Mouse (Mus musculus) forelimb bud, embryonic 11.5 days (tissue): ENCODE data around the gene Tmem40.

Experiments used
- DNase-seq: peaks from one replicate; pipeline ENCODE4 v3.0.0-alpha.2; 2012; ENCODE audit warnings: low read depth, low spot score

Tmem40 gene

GRCm38 (mm10) chr6:115770059-115770670, 8.0 kb upstream of the Tmem40 start:
- no peak for DNase-seq

GRCm38 (mm10) chr6:115768207-115768606, 6.0 kb upstream of the Tmem40 start:
- no peak for DNase-seq

- no peak for DNase-seq
Observed at GRCm38 (mm10) chr6:115767357-115767756, 5.1 kb upstream of the Tmem40 start.

- DNase-seq = peak; percentile 88
Observed at GRCm38 (mm10) chr6:115764179-115764578, 2.0 kb upstream of the Tmem40 start.

GRCm38 (mm10) chr6:115760982-115761381, 1.2 kb downstream of the Tmem40 start:
- DNase-seq = no peak

- no peak for DNase-seq
Observed at GRCm38 (mm10) chr6:115760137-115760536, 2.1 kb downstream of the Tmem40 start.

GRCm38 (mm10) chr6:115759461-115759860, 2.7 kb downstream of the Tmem40 start:
- DNase-seq = no peak

GRCm38 (mm10) chr6:115758981-115759435, 3.2 kb downstream of the Tmem40 start:
- DNase-seq = no peak

- no peak for DNase-seq
Observed at GRCm38 (mm10) chr6:115755536-115755935, 6.7 kb downstream of the Tmem40 start.

- DNase-seq = no peak
Observed at GRCm38 (mm10) chr6:115746326-115746725, 15.9 kb downstream of the Tmem40 start.

- no peak for DNase-seq
Observed at GRCm38 (mm10) chr6:115743569-115743968, 18.6 kb downstream of the Tmem40 start.

GRCm38 (mm10) chr6:115739056-115739455, 23.2 kb downstream of the Tmem40 start:
- no peak for DNase-seq

- DNase-seq = peak; percentile 57
Observed at GRCm38 (mm10) chr6:115734909-115735308, 27.3 kb downstream of the Tmem40 start.

- DNase-seq = no peak
Observed at GRCm38 (mm10) chr6:115732341-115732928, 29.8 kb downstream of the Tmem40 start.

GRCm38 (mm10) chr6:115730560-115731342, 31.5 kb downstream of the Tmem40 start:
- DNase-seq = no peak

GRCm38 (mm10) chr6:115727570-115727969, 34.6 kb downstream of the Tmem40 start:
- DNase-seq = no peak

- DNase-seq = peak; percentile 56
Observed at GRCm38 (mm10) chr6:115727108-115727507, 35.1 kb downstream of the Tmem40 start.

GRCm38 (mm10) chr6:115722246-115722645, 40.0 kb downstream of the Tmem40 start:
- no peak for DNase-seq

GRCm38 (mm10) chr6:115717715-115718558, 44.3 kb downstream of the Tmem40 start:
- DNase-seq = peak; percentile 69

GRCm38 (mm10) chr6:115717101-115717652, 45.0 kb downstream of the Tmem40 start:
- peak; percentile 48 for DNase-seq

GRCm38 (mm10) chr6:115711261-115711660, 50.9 kb downstream of the Tmem40 start:
- DNase-seq = no peak
